Comparison of ENCODE assay signal across 8 mouse cellular contexts in the genomic region with DNA sequence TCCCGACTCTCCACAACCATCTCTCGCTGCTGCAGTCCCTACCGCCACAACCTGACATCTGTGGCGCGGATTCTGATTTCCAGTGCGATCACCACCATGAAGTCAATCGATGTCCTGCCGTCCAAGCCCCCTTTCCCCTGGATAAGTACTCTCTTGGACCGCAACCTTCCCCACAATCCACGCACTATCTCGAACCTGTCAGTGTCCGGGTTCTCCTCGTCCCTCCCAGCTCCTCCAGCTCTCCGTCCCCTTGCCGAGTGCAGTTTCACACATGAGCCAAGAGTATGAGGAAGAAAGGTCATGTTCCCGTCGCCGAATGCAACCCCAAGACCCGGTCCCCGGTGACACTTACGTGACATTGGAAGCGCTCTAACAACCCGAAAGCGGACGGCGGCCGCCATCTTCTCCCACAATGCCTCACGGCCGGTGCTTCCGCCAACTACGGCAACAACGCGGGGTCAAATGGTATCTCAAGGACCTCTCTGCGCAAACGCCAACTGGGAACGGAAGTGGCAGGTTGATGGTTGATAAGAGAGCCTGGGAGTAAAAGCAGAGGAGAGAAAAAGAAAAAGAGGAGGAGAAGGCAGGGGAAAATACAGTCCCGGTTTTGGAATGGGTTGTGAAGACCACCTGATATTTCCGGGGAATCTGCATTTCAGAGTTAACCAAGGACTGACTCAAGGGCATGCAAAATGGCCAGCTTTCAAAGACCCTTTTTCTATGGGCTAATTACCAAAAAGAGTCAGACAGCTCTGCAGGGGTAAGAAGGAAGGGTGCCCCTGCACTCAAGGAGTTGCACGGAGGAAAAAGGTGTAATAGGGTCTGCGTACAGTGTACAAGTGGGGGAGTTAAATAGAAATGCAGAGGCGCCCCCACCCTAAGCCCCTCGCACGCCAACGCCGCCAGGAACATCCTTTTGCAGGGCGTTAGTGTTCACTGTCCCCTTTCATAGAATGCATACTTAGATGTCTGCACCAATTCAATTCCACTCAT. TPM values are rescaled to one million over a fixed set of nuclear protein-coding genes. Genes with fewer than 3 reads are reported as not detected.
DNase-seq lines count a peak whose midpoint lies in the region; ATAC-seq and TF ChIP-seq lines count a peak whose summit lies in the region.

Gene Ndufa9, minus strand, starts transcription at position 425 of the 993 bp plus-strand sequence.

- H3K27ac ChIP-seq in heart, embryonic 11.5 days (ENCODE audit: low read depth, low read length), result peak within 1 kb of the TSS; percentile 64; the same call in 1 of the 2 replicates
- 0 out of 2 replicates have a peak within 1 kb of the TSS, but pooled peaks have one; percentile 19 for H3K27ac ChIP-seq in kidney, embryonic 16.5 days (ENCODE audit: low read length)
- peak within 1 kb of the TSS; percentile 74 for H3K27ac ChIP-seq in liver, adult 2 months (replicated peaks; ENCODE audit: insufficient read depth, low read depth, low read length)

- H3K36me3 ChIP-seq in C2C12 (ENCODE audit: control insufficient read depth, insufficient read depth), result peaks cover 6% of the 10 kb centered on the region
- H3K36me3 ChIP-seq in erythroblast, embryonic 14.5 days (ENCODE audit: control insufficient read depth), result peaks cover 8% of the 10 kb centered on the region
- H3K36me3 ChIP-seq in heart, embryonic 11.5 days (ENCODE audit: control insufficient read depth, insufficient read depth, low read length), result no peaks in the 10 kb centered on the region
- peaks cover 6% of the 10 kb centered on the region for H3K36me3 ChIP-seq in kidney, embryonic 16.5 days (ENCODE audit: insufficient read depth, low read length)
- peaks cover 5% of the 10 kb centered on the region; the same call in 1 of the 2 replicates for H3K36me3 ChIP-seq in liver, adult 2 months (ENCODE audit: control insufficient read depth, insufficient read depth, low read length)
- H3K36me3 ChIP-seq in myocyte (ENCODE audit: control insufficient read depth, insufficient read depth), result peaks cover 5% of the 10 kb centered on the region
- H3K36me3 ChIP-seq in splenic B cell, adult 2 months (ENCODE audit: control insufficient read depth, insufficient read depth, low read length, poor library complexity, severe bottlenecking), result peaks cover 4% of the 10 kb centered on the region; the same call in 1 of the 2 replicates

- DNase-seq in brain, embryonic 14.5 days (ENCODE audit: low read depth), result peak; percentile 98
- DNase-seq in liver, adult 2 months (ENCODE audit: extremely low read depth, low read depth, low spot score), result peak; percentile 83
- DNase-seq in splenic B cell, adult 2 months (ENCODE audit: low read depth, low spot score), result peak; percentile 94

- H3K79me2 ChIP-seq in C2C12 (ENCODE audit: control insufficient read depth, insufficient read depth) (peaks cover 39% of the 10 kb centered on the region), myocyte (ENCODE audit: control insufficient read depth, insufficient read depth) (peaks cover 16% of the 10 kb centered on the region)
- H3K79me2 ChIP-seq in liver, adult 2 months (ENCODE audit: control insufficient read depth, insufficient read depth, low read length), result peaks cover 4% of the 10 kb centered on the region; the same call in 1 of the 2 replicates

- H3K9me3 ChIP-seq in erythroblast, embryonic 14.5 days (ENCODE audit: control insufficient read depth, low read length), result no peaks in the 10 kb centered on the region
- no peaks in the 10 kb centered on the region for H3K9me3 ChIP-seq in heart, embryonic 11.5 days (replicated peaks; ENCODE audit: control insufficient read depth, low read length)
- no peaks in the 10 kb centered on the region for H3K9me3 ChIP-seq in kidney, embryonic 16.5 days (ENCODE audit: low read length)

- peaks cover 26% of the 10 kb centered on the region for H3K4me1 ChIP-seq in erythroblast, embryonic 14.5 days (ENCODE audit: control insufficient read depth)
- peaks cover 9% of the 10 kb centered on the region for H3K4me1 ChIP-seq in heart, embryonic 11.5 days (ENCODE audit: control insufficient read depth, insufficient read depth, low read length)
- H3K4me1 ChIP-seq in kidney, embryonic 16.5 days (ENCODE audit: insufficient read depth, low read length), result peaks cover 14% of the 10 kb centered on the region
- no peaks in the 10 kb centered on the region for H3K4me1 ChIP-seq in liver, adult 2 months (ENCODE audit: control insufficient read depth, insufficient read depth, low read length)

- TF ChIP-seq POLR2A in brain, embryonic 14.5 days (IDR thresholded peaks at IDR 0.05; ENCODE audit: borderline replicate concordance, extremely low read depth, insufficient read depth, insufficient read length, poor library complexity, severe bottlenecking), result peak; percentile 54; the same call in 1 of the 2 replicates
- peak; percentile 60 for TF ChIP-seq POLR2A in liver, adult 2 months (IDR thresholded peaks at IDR 0.05; ENCODE audit: extremely low read depth, insufficient read depth, low read length)
- TF ChIP-seq POLR2A in myocyte (IDR thresholded peaks at IDR 0.05; ENCODE audit: insufficient read length, low read depth), result peak; percentile 74

- no peaks in the 10 kb centered on the region for H3K27me3 ChIP-seq in C2C12 (ENCODE audit: control insufficient read depth, insufficient read depth, insufficient read length)
- H3K27me3 ChIP-seq in erythroblast, embryonic 14.5 days (ENCODE audit: control insufficient read depth), result peaks cover 4% of the 10 kb centered on the region
- H3K27me3 ChIP-seq in heart, embryonic 11.5 days (ENCODE audit: control insufficient read depth, insufficient read depth, low read length), result no peaks in the 10 kb centered on the region
- H3K27me3 ChIP-seq in kidney, embryonic 16.5 days (ENCODE audit: insufficient read depth, low read length), result 0 out of 2 replicates have a peak, but pooled peaks cover 4% of the 10 kb centered on the region
- H3K27me3 ChIP-seq in liver, adult 2 months (ENCODE audit: control insufficient read depth, insufficient read depth, low read length), result no peaks in the 10 kb centered on the region
- peaks cover 2% of the 10 kb centered on the region for H3K27me3 ChIP-seq in myocyte (ENCODE audit: control insufficient read depth, insufficient read depth, insufficient read length)
- no peaks in the 10 kb centered on the region for H3K27me3 ChIP-seq in splenic B cell, adult 2 months (ENCODE audit: control insufficient read depth, insufficient read depth, low read length, poor library complexity, severe bottlenecking)

- H3K9ac ChIP-seq in heart, embryonic 11.5 days (ENCODE audit: low read depth, low read length), result peak within 1 kb of the TSS; percentile 92
- H3K9ac ChIP-seq in kidney, embryonic 16.5 days (replicated peaks; ENCODE audit: low read length), result peak within 1 kb of the TSS; percentile 82
- H3K9ac ChIP-seq in liver, adult 2 months (ENCODE audit: low read depth, low read length), result peak within 1 kb of the TSS; percentile 80

- WGBS in heart, embryonic 11.5 days (ENCODE audit: insufficient replicate concordance), result 6% methylated on average over 46 of the region's 46 CpGs
- 6% methylated on average over 46 of the region's 46 CpGs for WGBS in kidney, embryonic 16.5 days
- WGBS in liver, adult 2 months, result 8% methylated on average over 46 of the region's 46 CpGs

- peak within 1 kb of the TSS; percentile 87 for H3ac ChIP-seq in C2C12 (ENCODE audit: control insufficient read depth, insufficient read length, low read depth)
- H3ac ChIP-seq in myocyte (ENCODE audit: control insufficient read depth, insufficient read length), result peak within 1 kb of the TSS; percentile 37

- H3K4me3 ChIP-seq in C2C12 (ENCODE audit: insufficient read depth, poor library complexity, severe bottlenecking) (peak within 1 kb of the TSS; percentile 68), myocyte (peak within 1 kb of the TSS; percentile 82)
- H3K4me3 ChIP-seq in erythroblast, embryonic 14.5 days (replicated peaks), result peak within 1 kb of the TSS; percentile 79
- peak within 1 kb of the TSS; percentile 84 for H3K4me3 ChIP-seq in heart, embryonic 11.5 days (ENCODE audit: low read depth, low read length)
- peak within 1 kb of the TSS; percentile 73 for H3K4me3 ChIP-seq in kidney, embryonic 16.5 days (ENCODE audit: low read length)
- H3K4me3 ChIP-seq in liver, adult 2 months (ENCODE audit: insufficient read depth, low read depth, low read length), result peak within 1 kb of the TSS; percentile 68

- peak; percentile 81 for ATAC-seq in heart, embryonic 11.5 days (replicated peaks; ENCODE audit: insufficient number of reproducible peaks, low FRiP score, low TSS enrichment)
- ATAC-seq in kidney, embryonic 16.5 days (ENCODE audit: low FRiP score, low TSS enrichment), result peak; percentile 83

- H3K79me3 ChIP-seq in C2C12 (ENCODE audit: low read depth), result peaks cover 14% of the 10 kb centered on the region

- no peak for TF ChIP-seq CTCF in C2C12 (IDR thresholded peaks at IDR 0.05; ENCODE audit: control insufficient read depth, insufficient read depth, insufficient read length)
- TF ChIP-seq CTCF in brain, embryonic 14.5 days (IDR thresholded peaks at IDR 0.05; ENCODE audit: borderline replicate concordance, extremely low read depth, insufficient read depth, insufficient read length), result no peak
- TF ChIP-seq CTCF in liver, adult 2 months (IDR thresholded peaks at IDR 0.05; ENCODE audit: low read depth, low read length), result no peak

- H3K4me2 ChIP-seq in heart, embryonic 11.5 days, result peak within 1 kb of the TSS; percentile 87
- H3K4me2 ChIP-seq in kidney, embryonic 16.5 days (replicated peaks; ENCODE audit: low read depth, low read length), result peak within 1 kb of the TSS; percentile 69
- H3K4me2 ChIP-seq in myocyte (ENCODE audit: low read depth), result peak within 1 kb of the TSS; percentile 97

TF ChIP-seq in C2C12, 6 proteins besides CTCF, POLR2A, EP300 and RAD21:
- TF ChIP-seq USF1 (IDR thresholded peaks at IDR 0.05; ENCODE audit: low read depth) (no peak), MAX (IDR thresholded peaks at IDR 0.05) (peak; percentile 45)

TF ChIP-seq in myocyte, 11 proteins besides CTCF, POLR2A, EP300 and RAD21:
- TF ChIP-seq TCF3 (IDR thresholded peaks at IDR 0.05; ENCODE audit: insufficient read length, low read depth) (no peak), MYOG (IDR thresholded peaks at IDR 0.05; ENCODE audit: control insufficient read depth in 1 of 3, insufficient read depth in 1 of 3, insufficient read length in 2 of 3, low read depth in 2 of 3) (peak in 1 of 3 experiments; percentile 5)

RNA-seq across cellular contexts. Expression of gene Ndufa9, which starts in this region (rescaled TPM):
- polyA plus RNA-seq in C2C12 (2012; fragmentation: generic; extraction: Trizol) (140 TPM), myocyte (2012; fragmentation: generic; extraction: Trizol) (193 TPM)
- polyA plus RNA-seq in brain, embryonic 14.5 days (2012; rRNA removed), result 95.3 and 99.2 TPM in 2 replicates
- polyA plus RNA-seq in erythroblast, embryonic 14.5 days (2012), result 1.0 and 1.1 TPM in 2 replicates
- 299 and 352 TPM in 2 replicates for polyA plus RNA-seq in heart, embryonic 11.5 days (2014; fragmentation: Nextera tagmentation; extraction: Ambion mirVana)
- polyA plus RNA-seq in kidney, embryonic 16.5 days (2015; fragmentation: Nextera tagmentation; extraction: Ambion mirVana), result 241 and 248 TPM in 2 replicates
- 143 and 144 TPM in 2 replicates for total RNA-seq in liver, adult 2 months (2014; rRNA removed)
- polyA plus RNA-seq in liver, adult 2 months (2012; rRNA removed), result 125 and 132 TPM in 2 replicates

Comparison
In these comparisons a context has a peak if more than half of its experiments do, and no peak if none do; other contexts are left out.
1. Peak in every context shown above with its lines: DNase-seq, ATAC-seq, H3K4me3 ChIP-seq and H3K27ac ChIP-seq.
2. RNA of gene Ndufa9 (polyA plus RNA-seq): 299 to 352 TPM in heart, embryonic 11.5 days, 241 to 248 TPM in kidney, embryonic 16.5 days, 193 TPM in myocyte (single experiment), 140 TPM in C2C12 (single experiment), 125 to 132 TPM in liver, adult 2 months and 95.3 to 99.2 TPM in brain, embryonic 14.5 days; 1.0 to 1.1 TPM in erythroblast, embryonic 14.5 days; every median in the first group is over 10 times any median in the second.
3. H3K27ac ChIP-seq: peak in every context shown above with its lines; median percentile 74 in liver, adult 2 months; 64 in heart, embryonic 11.5 days; 19 in kidney, embryonic 16.5 days.